Mouse (Mus musculus) bone marrow macrophage, adult 2 months (primary cell): ENCODE data around the gene Egflam. TPM values are rescaled to one million over a fixed set of nuclear protein-coding genes. Genes with fewer than 3 reads are reported as not detected.
A peak's percentile ranks its signal among the peaks of the same experiment; 100 is the strongest.

ENCODE experiments used
- H3K27ac ChIP-seq: 2 replicates; pipeline ENCODE4 v1.5.1; 2012; ENCODE audit warnings: low read depth, low read length; ENCODE audit not compliant: insufficient read depth
- H3K4me1 ChIP-seq: 2 replicates; pipeline ENCODE4 v1.6.1; 2012; ENCODE audit warnings: low read length; ENCODE audit not compliant: control insufficient read depth, insufficient read depth
- H3K4me3 ChIP-seq: 2 replicates; pipeline ENCODE4 v1.5.1; 2012; ENCODE audit warnings: mild to moderate bottlenecking, low read length, moderate library complexity; ENCODE audit not compliant: insufficient read depth
- CTCF ChIP-seq: IDR thresholded peaks from 2 replicates; pipeline ENCODE4 v1.5.1; 2012; ENCODE audit warnings: low read depth, mild to moderate bottlenecking, low read length, moderate library complexity
- POLR2A ChIP-seq: IDR thresholded peaks from 2 replicates; pipeline ENCODE4 v1.6.1; 2012; ENCODE audit warnings: mild to moderate bottlenecking, low read depth, low read length, borderline replicate concordance
- polyA plus RNA-seq: library from polyadenylated mRNA; stranded (reverse); fragments of >200 nt; gene quantifications from 2 replicates; pipeline ENCODE4 v1.2.4, GENCODE M21; 2012; ENCODE audit not compliant: missing spikeins, insufficient read depth, insufficient read length

Egflam gene
- polyA plus RNA-seq, 1 experiment: not detected

DNA sequence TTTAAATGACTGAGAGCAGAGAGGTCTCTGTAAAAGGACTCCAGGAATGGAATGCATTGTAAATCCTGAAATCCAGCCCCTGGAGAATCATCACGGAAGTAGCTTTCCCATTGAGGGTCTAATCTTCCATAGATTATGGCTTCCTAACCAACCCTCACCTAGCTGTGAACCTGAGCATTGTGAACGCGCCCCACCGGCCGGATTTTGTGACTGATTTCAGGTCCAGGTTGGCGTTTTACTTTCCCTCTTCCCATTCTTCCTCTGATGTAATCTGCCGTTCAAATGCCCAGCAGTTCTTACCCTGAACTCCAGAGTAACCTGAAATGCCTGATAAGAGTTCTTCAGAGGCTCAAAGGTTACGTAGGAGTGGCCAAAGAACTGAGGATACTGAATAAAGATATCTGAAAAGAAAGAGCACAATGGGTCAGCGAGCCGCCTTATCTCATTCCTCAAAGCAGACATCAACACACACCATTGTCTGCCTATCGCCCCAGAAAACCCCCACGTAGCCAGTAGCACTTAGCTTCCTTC is 146.0 kb downstream of the Egflam start:
- Histone ChIP-seq H3K4me3 (no peak overlapping the region), H3K4me1 (no peaks in the 10 kb centered on the region), H3K27ac (no peak overlapping the region)
- TF ChIP-seq CTCF: no peak
- TF ChIP-seq POLR2A: no peak

DNA sequence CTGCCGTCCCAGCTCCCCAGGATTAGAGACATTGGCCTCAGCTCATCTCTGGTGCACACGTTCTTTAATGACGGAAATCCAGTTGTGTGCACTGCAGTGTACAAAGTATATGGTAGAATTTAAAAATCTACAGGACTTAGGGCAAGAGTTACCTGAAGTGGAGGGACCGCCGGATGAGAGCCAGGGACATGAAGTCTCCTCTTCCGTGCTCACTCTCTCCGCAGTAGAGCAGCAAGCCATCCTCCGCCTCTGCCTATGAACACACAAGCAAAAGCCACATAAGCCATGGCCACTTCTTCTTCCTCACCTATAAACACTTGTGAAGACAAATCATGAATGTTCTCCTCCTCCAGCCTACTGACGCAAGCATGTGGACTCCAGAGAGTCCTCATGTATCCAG is 147.2 kb downstream of the Egflam start:
- TF ChIP-seq POLR2A (no peak), CTCF (no peak)
- Histone ChIP-seq H3K4me3 (no peak overlapping the region), H3K27ac (no peak overlapping the region), H3K4me1 (no peaks in the 10 kb centered on the region)

DNA sequence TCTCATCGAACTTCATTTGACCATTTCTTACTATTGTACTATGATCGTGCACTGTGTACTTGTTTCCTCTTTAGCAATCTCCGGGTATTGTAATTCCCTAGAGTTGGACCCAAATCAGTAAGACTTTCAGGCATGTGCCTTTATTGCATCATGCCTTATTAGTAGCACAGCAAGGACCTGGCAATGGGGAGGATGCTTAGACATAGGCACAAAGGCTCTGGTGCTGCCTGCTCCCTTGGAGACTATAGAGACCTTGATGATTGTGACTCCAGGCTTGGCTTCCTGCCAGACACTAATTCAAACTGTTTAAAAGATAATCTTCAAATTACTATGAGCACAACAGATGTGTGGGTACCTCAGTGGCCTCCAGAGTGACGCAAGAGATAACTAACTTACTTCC is 149.0 kb downstream of the Egflam start:
- no peaks in the 10 kb centered on the region for H3K4me1 ChIP-seq
- no peak overlapping the region for H3K27ac ChIP-seq
- TF ChIP-seq CTCF: no peak
- no peak overlapping the region for H3K4me3 ChIP-seq

DNA sequence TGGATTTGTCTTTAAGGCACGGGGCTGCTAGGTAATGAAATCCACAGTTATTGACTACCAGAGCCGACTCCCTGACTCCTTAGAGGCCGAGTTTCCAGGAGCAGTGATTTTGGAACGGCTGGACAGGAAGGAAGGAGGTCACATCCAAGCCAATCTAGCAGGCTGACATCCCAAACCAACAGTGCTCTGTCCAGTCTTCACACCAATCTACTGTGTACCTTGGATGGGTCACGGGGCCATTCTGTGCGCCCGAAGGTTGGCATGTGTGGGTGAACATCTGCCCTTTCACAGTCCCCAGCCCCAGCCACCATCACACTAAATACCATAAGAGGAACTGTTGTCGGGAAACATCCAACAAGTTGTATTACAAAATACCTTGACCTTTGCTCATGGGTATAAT is 150.9 kb downstream of the Egflam start:
- H3K4me3 ChIP-seq: no peak overlapping the region
- TF ChIP-seq CTCF (no peak), POLR2A (no peak)
- H3K4me1 ChIP-seq: no peaks in the 10 kb centered on the region
- no peak overlapping the region for H3K27ac ChIP-seq

DNA sequence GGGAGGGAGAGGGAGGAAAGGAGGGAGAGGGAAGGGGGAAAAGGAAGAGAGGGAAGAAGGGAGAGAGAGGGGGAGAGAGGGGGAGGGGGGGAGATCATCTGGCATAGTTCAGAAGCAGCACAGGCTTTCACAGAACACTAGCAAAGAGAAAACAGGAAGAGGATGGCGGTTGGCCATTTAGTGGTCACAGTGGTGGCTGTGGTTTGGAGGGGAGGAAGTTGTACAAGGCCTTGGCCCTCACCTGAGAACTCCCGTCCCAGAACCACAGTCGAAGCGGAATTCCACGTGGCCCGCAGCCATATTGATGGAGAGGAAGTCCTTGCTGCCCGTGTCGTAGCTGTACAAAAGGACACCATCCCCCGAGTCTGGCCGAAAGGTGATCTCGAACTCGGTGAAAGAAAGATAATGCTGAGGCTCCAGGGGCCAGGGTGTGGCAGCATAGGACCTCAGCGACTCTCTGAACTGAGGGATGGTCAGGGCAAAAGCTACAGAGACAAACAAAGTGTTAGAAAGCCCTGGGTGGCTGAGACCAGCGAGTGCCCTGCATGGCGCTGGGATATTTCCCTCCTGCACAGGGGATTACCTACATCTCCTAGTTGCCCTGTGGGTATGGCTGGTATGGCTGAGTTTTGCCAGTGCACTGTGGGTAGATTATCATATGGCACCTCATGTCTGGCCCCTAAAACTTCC is 155.9 kb downstream of the Egflam start:
- Histone ChIP-seq H3K27ac (no peak overlapping the region), H3K4me1 (no peaks in the 10 kb centered on the region), H3K4me3 (no peak overlapping the region)
- TF ChIP-seq CTCF: no peak

DNA sequence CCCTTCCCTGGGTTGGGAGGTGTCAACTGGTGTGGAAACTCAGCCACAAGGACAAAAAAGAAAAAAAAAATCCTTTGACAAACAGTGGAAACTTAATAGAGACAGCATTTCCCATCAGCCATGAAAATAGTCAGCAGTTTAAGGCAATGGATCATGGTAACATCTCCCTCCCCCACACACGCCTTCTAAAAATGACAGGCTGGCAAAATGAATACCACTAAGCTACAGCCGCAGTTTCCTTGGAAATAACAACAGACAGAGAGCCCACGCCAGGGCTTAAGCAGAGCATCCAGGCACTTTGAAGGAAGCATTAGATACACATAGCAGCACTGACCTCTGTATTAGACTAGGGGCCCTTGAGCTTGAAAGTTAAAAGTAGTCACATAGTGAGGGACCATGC is 157.2 kb downstream of the Egflam start:
- no peak for TF ChIP-seq CTCF
- TF ChIP-seq POLR2A: no peak
- no peak overlapping the region for H3K27ac ChIP-seq
- H3K4me1 ChIP-seq: no peaks in the 10 kb centered on the region
- no peak overlapping the region for H3K4me3 ChIP-seq

DNA sequence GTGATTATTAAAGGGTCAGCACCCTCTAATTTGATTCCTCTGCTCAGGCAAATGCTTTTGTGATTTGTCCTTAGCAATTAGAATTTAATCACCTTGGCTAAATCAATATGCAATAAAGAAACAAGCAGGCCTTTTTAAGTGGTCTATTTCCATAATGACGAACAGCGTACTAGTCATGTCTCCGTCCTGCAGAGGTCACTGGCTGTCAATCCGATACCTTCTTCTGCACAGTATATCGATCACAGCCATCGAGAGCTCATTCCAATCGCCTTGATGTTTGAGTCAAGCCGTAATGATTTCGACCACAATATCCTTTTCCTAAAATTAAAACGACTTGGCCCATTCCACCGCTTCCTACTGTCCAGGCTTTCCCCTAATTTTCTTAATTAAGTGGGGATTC is 158.3 kb downstream of the Egflam start:
- H3K4me1 ChIP-seq: no peaks in the 10 kb centered on the region
- no peak overlapping the region for H3K27ac ChIP-seq
- H3K4me3 ChIP-seq: no peak overlapping the region
- TF ChIP-seq POLR2A (no peak), CTCF (no peak)

DNA sequence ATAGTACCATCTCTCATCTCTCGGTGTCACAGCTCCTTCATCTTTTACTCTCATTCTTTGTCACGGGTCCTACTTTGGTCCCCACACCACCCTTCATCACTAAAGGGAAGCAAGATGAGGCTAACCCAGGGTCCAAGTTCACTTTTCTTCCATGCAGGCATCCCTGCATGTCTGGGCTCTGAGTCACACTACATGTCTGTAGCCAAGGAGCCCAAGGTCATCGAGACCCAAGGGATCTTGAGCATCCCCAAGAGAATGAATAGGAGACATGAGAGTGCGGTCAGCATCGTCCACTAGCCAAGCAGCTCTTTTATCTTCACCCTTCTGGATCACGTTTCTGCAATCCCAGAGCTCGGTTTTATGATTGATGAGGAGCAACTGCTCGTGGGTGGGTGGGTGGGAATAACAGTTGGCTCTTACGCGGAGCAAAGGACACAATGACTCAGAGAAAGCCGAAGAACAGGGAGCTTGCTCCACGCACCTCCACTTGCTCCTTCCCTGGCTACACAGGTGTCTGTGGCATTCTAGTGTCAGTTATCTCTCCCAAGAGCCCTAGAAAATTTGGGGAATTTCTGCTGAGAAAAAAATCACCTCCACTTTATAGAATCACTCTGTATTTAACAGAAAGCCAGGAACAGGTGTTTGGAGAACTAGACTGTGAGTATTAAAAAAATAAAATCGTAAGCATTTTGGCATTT is 164.7 kb downstream of the Egflam start:
- no peaks in the 10 kb centered on the region for H3K4me1 ChIP-seq
- H3K27ac ChIP-seq: no peak overlapping the region
- TF ChIP-seq CTCF: no peak
- TF ChIP-seq POLR2A: no peak
- no peak overlapping the region for H3K4me3 ChIP-seq

DNA sequence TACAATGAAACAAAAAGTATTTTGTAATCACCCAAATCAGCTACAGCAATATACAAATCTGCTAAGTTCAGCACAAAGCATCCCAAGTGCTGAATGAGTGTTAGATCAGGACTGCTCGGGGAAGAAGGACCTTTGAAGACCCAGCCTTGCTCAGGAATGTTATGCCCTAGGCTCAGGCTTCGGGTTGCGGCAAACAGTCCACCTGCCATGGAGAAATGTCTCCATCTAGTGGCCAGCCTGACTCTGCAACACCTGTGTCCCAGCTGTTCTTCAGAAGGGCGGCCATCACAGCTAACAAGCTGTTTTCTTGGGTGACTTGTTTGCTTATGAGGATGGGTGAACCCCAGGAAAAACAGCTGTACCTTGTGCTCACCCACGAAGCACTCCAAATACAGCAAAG is 172.0 kb downstream of the Egflam start:
- TF ChIP-seq POLR2A (no peak), CTCF (peak; percentile 96)
- Histone ChIP-seq H3K4me1 (no peaks in the 10 kb centered on the region), H3K27ac (no peak overlapping the region), H3K4me3 (no peak overlapping the region)

DNA sequence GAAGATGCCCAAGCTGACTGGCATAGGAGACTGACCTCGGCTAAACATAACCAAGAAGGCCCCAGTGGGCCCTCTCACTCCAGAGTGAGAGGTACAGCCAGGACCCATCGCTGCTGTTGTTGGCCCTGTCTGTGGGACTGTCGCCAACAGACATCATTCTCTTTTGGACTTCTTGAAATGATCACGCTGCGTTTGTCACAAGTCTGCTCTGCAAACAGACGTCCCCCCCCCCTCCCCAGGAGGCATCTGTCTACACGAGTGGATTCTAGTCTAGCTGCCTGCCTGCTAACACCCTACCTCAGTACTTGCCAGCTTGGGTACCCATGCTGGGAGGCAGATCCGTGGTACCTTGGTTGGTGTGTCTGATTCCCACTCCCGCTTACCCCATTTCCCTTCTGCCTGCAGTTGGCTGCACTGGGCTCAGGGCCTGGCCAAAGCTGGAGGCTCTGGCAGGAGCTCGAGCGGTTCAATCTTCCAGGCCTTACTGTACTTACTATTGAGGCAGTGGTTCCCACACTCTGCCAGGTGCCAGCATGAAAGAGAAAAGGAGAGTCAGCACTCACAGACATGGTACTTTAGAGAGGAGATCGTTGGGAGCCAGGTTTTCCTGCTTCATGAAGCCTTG is 173.9 kb downstream of the Egflam start:
- no peak for TF ChIP-seq CTCF
- no peaks in the 10 kb centered on the region for H3K4me1 ChIP-seq
- H3K27ac ChIP-seq: no peak overlapping the region
- no peak overlapping the region for H3K4me3 ChIP-seq

DNA sequence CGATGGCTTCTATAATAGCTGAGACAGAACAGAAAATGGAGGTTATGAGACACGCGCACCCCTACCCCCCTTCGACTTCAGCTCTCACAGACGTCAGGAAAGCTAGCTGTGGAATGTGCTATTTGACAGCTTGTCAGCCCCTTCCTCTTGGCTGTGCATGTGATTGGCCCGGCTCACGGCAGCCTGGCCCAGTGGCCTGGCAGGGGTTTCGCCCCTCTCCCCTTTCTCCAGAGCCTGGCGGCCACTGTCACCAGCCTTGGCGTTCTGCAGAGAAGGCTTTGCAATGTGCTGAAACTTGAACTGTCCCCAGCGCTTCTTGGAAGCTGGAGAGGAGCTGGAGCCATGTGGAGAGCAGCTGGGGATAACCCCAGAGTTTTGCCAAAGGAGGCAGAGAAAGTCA is 175.4 kb downstream of the Egflam start:
- TF ChIP-seq CTCF (no peak), POLR2A (no peak)
- H3K4me3 ChIP-seq: no peak overlapping the region
- H3K4me1 ChIP-seq: no peaks in the 10 kb centered on the region
- H3K27ac ChIP-seq: no peak overlapping the region
